Mouse (Mus musculus) lung, embryonic 16.5 days (tissue): Measurements from ENCODE around the gene Sowaha. TPM values are rescaled to one million over a fixed set of nuclear protein-coding genes. Genes with fewer than 3 reads are reported as not detected.
A peak's percentile ranks its signal among the peaks of the same experiment; 100 is the strongest.

Source experiments
- ATAC-seq: fragments of 200-750 bp; cut with Nextera tagmentation; 2 replicates; pipeline ENCODE4 v1.8.0; 2017; ENCODE audit warnings: low read depth, mild to moderate bottlenecking, moderate library complexity
- H3K27ac ChIP-seq: fragments of 300-500 bp; sonication (generic); 2 replicates; pipeline ENCODE4 v1.5.1; 2014; ENCODE audit warnings: mild to moderate bottlenecking, control low read depth, low read length
- H3K27me3 ChIP-seq: fragments of 300-500 bp; sonication (generic); 2 replicates; pipeline ENCODE4 v1.6.1; 2014; ENCODE audit warnings: low read depth, low read length, mixed read lengths; ENCODE audit not compliant: control insufficient read depth, insufficient read depth
- H3K36me3 ChIP-seq: fragments of 300-500 bp; sonication (generic); 2 replicates; pipeline ENCODE4 v1.6.1; 2014; ENCODE audit warnings: low read length; ENCODE audit not compliant: control insufficient read depth, insufficient read depth
- H3K4me1 ChIP-seq: fragments of 300-500 bp; sonication (generic); replicated peaks from 2 replicates; pipeline ENCODE4 v1.6.1; 2014; ENCODE audit warnings: low read length, mixed read lengths; ENCODE audit not compliant: control insufficient read depth, insufficient read depth
- H3K4me2 ChIP-seq: fragments of 300-500 bp; sonication (generic); 2 replicates; pipeline ENCODE4 v1.6.1; 2014; ENCODE audit warnings: low read depth, low read length, control low read depth
- H3K4me3 ChIP-seq: fragments of 300-500 bp; sonication (generic); 2 replicates; pipeline ENCODE4 v1.5.1; 2014; ENCODE audit warnings: mild to moderate bottlenecking, low read length, control low read depth
- H3K9ac ChIP-seq: fragments of 300-500 bp; sonication (generic); 2 replicates; pipeline ENCODE4 v1.6.1; 2014; ENCODE audit warnings: low read length, control low read depth
- H3K9me3 ChIP-seq: fragments of 300-500 bp; sonication (generic); 2 replicates; pipeline ENCODE4 v1.6.1; 2016; ENCODE audit warnings: low read length; ENCODE audit not compliant: control insufficient read depth
- WGBS: fragments of 180-500 bp; shearing (Covaris S2); extraction: QIAGEN DNeasy Blood & Tissue Kit; methylation state at CpG from one replicate; pipeline ENCODE4 v1.1.7; 2014; 5-methylcytosine and 5-hydroxymethylcytosine counted together
- polyA plus RNA-seq: library from polyadenylated mRNA; unstranded; fragments of >200 nt; fragmentation: Nextera tagmentation; extraction: Ambion mirVana; gene quantifications from 2 replicates; pipeline ENCODE4 v1.2.1, GENCODE M21; 2015

Sowaha gene
- polyA plus RNA-seq, 1 experiment from 2014 or later = 0.13 TPM

GRCm38 (mm10) chr11:53493243-53493955 lies 13.3 kb upstream of the Sowaha start:
- ATAC-seq = no peak
- Histone ChIP-seq H3K4me2 (no peak overlapping the region), H3K9ac (no peak overlapping the region), H3K36me3 (no peaks in the 10 kb centered on the region), H3K9me3 (0 out of 2 replicates have a peak, but pooled peaks cover 3% of the 10 kb centered on the region), H3K4me3 (no peak overlapping the region), H3K27ac (no peak overlapping the region), H3K4me1 (no peaks in the 10 kb centered on the region), H3K27me3 (no peaks in the 10 kb centered on the region)
- WGBS = 34% methylated on average over 3 of the region's 3 CpGs

DNA sequence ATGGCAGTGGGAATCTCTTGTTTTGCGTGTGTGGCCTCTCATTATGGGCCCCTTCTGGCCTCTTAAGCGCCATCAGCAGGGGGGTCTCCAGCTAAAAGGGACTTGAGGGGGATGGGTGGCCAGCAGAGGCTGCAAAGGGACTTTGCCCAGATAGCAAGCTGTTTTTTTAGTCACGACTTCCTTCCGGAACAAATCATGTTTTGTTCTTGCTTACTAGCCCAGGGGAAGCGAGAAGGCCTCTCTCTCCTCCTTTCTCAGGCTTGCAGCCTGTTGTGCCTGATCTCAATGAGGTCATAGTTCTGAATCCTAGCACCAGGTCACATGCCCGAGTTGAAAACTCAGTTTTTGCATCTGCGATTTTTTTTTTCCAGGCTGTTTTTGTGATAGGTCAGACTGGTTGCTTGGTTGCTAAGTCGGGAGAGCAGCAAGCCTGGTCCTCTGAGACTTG lies 11.9 kb upstream of the Sowaha start:
- Histone ChIP-seq H3K4me1 (no peaks in the 10 kb centered on the region), H3K4me3 (no peak overlapping the region), H3K27ac (no peak overlapping the region), H3K4me2 (no peak overlapping the region), H3K9me3 (0 out of 2 replicates have a peak, but pooled peaks cover 3% of the 10 kb centered on the region), H3K36me3 (no peaks in the 10 kb centered on the region), H3K9ac (no peak overlapping the region), H3K27me3 (no peaks in the 10 kb centered on the region; the same call in 1 of the 2 replicates)
- 31% methylated on average over 8 of the region's 8 CpGs for WGBS
- no peak for ATAC-seq

DNA sequence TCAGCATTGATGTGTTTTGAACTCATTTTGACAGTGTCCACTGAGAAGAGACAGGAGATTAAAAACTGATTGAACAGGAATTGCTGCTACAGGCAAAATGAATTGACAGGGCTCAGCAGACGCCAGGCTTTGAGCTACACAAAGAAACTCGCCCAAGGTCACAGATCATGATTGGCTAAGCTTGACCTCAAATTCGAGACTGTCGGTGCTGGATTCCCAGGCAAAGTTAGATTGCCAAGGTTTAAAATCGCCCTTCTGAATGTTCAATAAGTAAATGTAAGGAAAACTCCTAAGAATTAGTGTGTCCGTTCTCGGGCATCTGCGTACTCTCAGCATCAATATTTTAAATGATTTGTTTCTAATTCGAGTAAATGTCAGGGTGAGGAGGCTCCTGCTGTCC lies 9.3 kb upstream of the Sowaha start:
- WGBS = 76% methylated on average over 9 of the region's 9 CpGs
- Histone ChIP-seq H3K27me3 (peaks cover 3% of the 10 kb centered on the region; the same call in 1 of the 2 replicates), H3K4me3 (no peak overlapping the region), H3K4me1 (no peaks in the 10 kb centered on the region), H3K27ac (no peak overlapping the region), H3K9ac (no peak overlapping the region), H3K36me3 (no peaks in the 10 kb centered on the region), H3K9me3 (0 out of 2 replicates have a peak, but pooled peaks cover 3% of the 10 kb centered on the region), H3K4me2 (no peak overlapping the region)
- ATAC-seq = no peak

DNA sequence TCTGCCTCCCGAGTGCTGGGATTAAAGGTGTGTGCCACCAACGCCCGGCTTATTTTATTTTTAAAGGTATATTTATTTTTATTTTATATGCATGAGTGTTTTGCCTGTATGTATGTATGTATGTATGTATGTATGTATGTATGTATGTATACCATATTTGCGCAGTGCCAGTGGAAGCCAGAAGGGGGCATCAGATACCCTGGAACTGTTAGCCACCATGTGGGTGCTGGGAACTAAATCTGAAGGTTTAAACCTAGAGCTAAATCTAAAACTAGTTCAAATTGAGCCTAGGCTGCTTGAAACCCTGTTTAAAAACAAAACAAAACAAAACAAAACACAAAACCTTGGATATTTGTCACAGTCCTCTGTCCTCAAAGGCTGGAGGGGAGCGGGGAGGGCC lies 8.9 kb upstream of the Sowaha start:
- peaks cover 3% of the 10 kb centered on the region; the same call in 1 of the 2 replicates for H3K27me3 ChIP-seq
- no peak overlapping the region for H3K4me3 ChIP-seq
- no peak overlapping the region for H3K9ac ChIP-seq
- H3K4me2 ChIP-seq = no peak overlapping the region
- no peaks in the 10 kb centered on the region for H3K4me1 ChIP-seq
- H3K27ac ChIP-seq = no peak overlapping the region
- ATAC-seq = no peak
- WGBS = 98% methylated on average over 5 of the region's 5 CpGs
- no peaks in the 10 kb centered on the region for H3K36me3 ChIP-seq
- H3K9me3 ChIP-seq = 0 out of 2 replicates have a peak, but pooled peaks cover 3% of the 10 kb centered on the region

- Histone ChIP-seq H3K4me3 (peak overlapping the region; percentile 19; the same call in 1 of the 2 replicates), H3K4me1 (no peaks in the 10 kb centered on the region), H3K9ac (peak overlapping the region; percentile 43), H3K36me3 (no peaks in the 10 kb centered on the region), H3K9me3 (0 out of 2 replicates have a peak, but pooled peaks cover 3% of the 10 kb centered on the region), H3K27me3 (peaks cover 3% of the 10 kb centered on the region; the same call in 1 of the 2 replicates), H3K27ac (no peak overlapping the region), H3K4me2 (peak overlapping the region; percentile 46)
- 8% methylated on average over 27 of the region's 27 CpGs for WGBS
- ATAC-seq = peak; percentile 66
Measured at GRCm38 (mm10) chr11:53486822-53487594, 6.9 kb upstream of the Sowaha start.

DNA sequence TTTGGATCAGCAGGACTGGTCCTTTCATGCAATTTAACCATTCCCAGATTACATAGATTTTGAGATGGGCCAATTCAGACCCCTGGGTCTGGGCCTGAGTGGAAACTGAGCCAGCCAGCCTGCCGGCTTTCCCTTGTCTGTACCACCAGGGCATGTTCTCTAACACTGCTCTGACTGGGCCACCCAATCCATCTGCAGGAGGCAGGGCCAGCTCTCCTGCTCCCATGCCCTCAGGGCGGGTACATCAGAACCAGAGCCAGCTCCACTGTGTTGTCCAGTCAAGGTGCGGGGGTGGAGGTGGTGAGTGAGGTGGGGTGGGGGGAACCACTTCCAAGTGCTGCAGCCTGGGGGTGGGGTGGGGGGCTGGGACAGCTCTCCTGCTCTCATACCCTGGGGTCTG lies 6.3 kb upstream of the Sowaha start:
- Histone ChIP-seq H3K9ac (no peak overlapping the region), H3K27ac (no peak overlapping the region), H3K27me3 (peaks cover 6% of the 10 kb centered on the region), H3K36me3 (no peaks in the 10 kb centered on the region), H3K4me2 (no peak overlapping the region), H3K4me3 (no peak overlapping the region), H3K9me3 (0 out of 2 replicates have a peak, but pooled peaks cover 3% of the 10 kb centered on the region), H3K4me1 (no peaks in the 10 kb centered on the region)
- WGBS = 55% methylated on average over 3 of the region's 3 CpGs
- ATAC-seq = no peak

- Histone ChIP-seq H3K9ac (no peak overlapping the region), H3K27me3 (peaks cover 11% of the 10 kb centered on the region), H3K36me3 (no peaks in the 10 kb centered on the region), H3K9me3 (0 out of 2 replicates have a peak, but pooled peaks cover 3% of the 10 kb centered on the region), H3K4me1 (no peaks in the 10 kb centered on the region), H3K4me3 (no peak overlapping the region), H3K4me2 (no peak overlapping the region), H3K27ac (no peak overlapping the region)
- ATAC-seq = no peak
- 50% methylated on average over 3 of the region's 3 CpGs for WGBS
Measured at GRCm38 (mm10) chr11:53485719-53486118, 5.6 kb upstream of the Sowaha start.

GRCm38 (mm10) chr11:53483159-53483891 lies 3.3 kb upstream of the Sowaha start:
- H3K9me3 ChIP-seq = no peaks in the 10 kb centered on the region
- no peak overlapping the region for H3K4me2 ChIP-seq
- no peak overlapping the region for H3K27ac ChIP-seq
- no peak overlapping the region for H3K4me3 ChIP-seq
- H3K27me3 ChIP-seq = peaks cover 34% of the 10 kb centered on the region
- no peak overlapping the region for H3K9ac ChIP-seq
- H3K36me3 ChIP-seq = no peaks in the 10 kb centered on the region
- 0 out of 2 replicates have a peak, but pooled peaks have one; percentile 36 for ATAC-seq
- 45% methylated on average over 9 of the region's 9 CpGs for WGBS
- peaks cover 16% of the 10 kb centered on the region for H3K4me1 ChIP-seq
